Mouse (Mus musculus): Measurements from ENCODE around the gene Spats2. TPM values are rescaled to one million over a fixed set of nuclear protein-coding genes. Genes with fewer than 3 reads are reported as not detected.

Gene Spats2
- polyA plus RNA-seq, 1 experiment from 2014 or later: 60.5 TPM

Small RNAs within 50 kb of the gene (microRNA-seq; reads per million reads assigned to microRNA genes)
- gene Mir6960: 2.6 reads per million

Other genes with a start within 250 kb of the Spats2 start
- gene Rhebl1, start 231.4 kb upstream of the Spats2 start, polyA plus RNA-seq (2016; fragmentation: Nextera tagmentation; extraction: Ambion mirVana): 27.9 and 34.3 TPM in 2 replicates
- gene Dhh, start 227.4 kb upstream of the Spats2 start, polyA plus RNA-seq (2016; fragmentation: Nextera tagmentation; extraction: Ambion mirVana): 0.40 and 0.46 TPM in 2 replicates
- 23.9 and 28.3 TPM in 2 replicates for gene Lmbr1l, start 207.7 kb upstream of the Spats2 start, polyA plus RNA-seq (2016; fragmentation: Nextera tagmentation; extraction: Ambion mirVana)
- 2,301 and 2,452 TPM in 2 replicates for gene Tuba1b, start 191.4 kb upstream of the Spats2 start, polyA plus RNA-seq (2016; fragmentation: Nextera tagmentation; extraction: Ambion mirVana)
- not detected in 2 replicates for gene Gm49450, start 172.4 kb upstream of the Spats2 start, polyA plus RNA-seq (2016; fragmentation: Nextera tagmentation; extraction: Ambion mirVana)
- 1,294 and 1,475 TPM in 2 replicates for gene Tuba1a, start 172.2 kb upstream of the Spats2 start, polyA plus RNA-seq (2016; fragmentation: Nextera tagmentation; extraction: Ambion mirVana)
- 133 and 138 TPM in 2 replicates for gene Tuba1c, start 96.0 kb upstream of the Spats2 start, polyA plus RNA-seq (2016; fragmentation: Nextera tagmentation; extraction: Ambion mirVana)
- gene Prph, start 70.7 kb upstream of the Spats2 start, polyA plus RNA-seq (2016; fragmentation: Nextera tagmentation; extraction: Ambion mirVana): 0.16 TPM in 1 of 2 replicates, not detected in the other
- 54.8 and 56.2 TPM in 2 replicates for gene Troap, start 51.3 kb upstream of the Spats2 start, polyA plus RNA-seq (2016; fragmentation: Nextera tagmentation; extraction: Ambion mirVana)
- 0.15 and 0.23 TPM in 2 replicates for gene C1ql4, start 38.1 kb upstream of the Spats2 start, polyA plus RNA-seq (2016; fragmentation: Nextera tagmentation; extraction: Ambion mirVana)
- gene Dnajc22, start 32.7 kb upstream of the Spats2 start, polyA plus RNA-seq (2016; fragmentation: Nextera tagmentation; extraction: Ambion mirVana): 1.4 and 2.1 TPM in 2 replicates
- gene Kcnh3, start 98.9 kb downstream of the Spats2 start, polyA plus RNA-seq (2016; fragmentation: Nextera tagmentation; extraction: Ambion mirVana): 0.15 TPM in 1 of 2 replicates, not detected in the other
- gene Mcrs1, start 126.0 kb downstream of the Spats2 start, polyA plus RNA-seq (2016; fragmentation: Nextera tagmentation; extraction: Ambion mirVana): 180 and 190 TPM in 2 replicates
- 59.3 and 71.2 TPM in 2 replicates for gene Prpf40b, start 169.2 kb downstream of the Spats2 start, polyA plus RNA-seq (2016; fragmentation: Nextera tagmentation; extraction: Ambion mirVana)
- gene Fam186b, start 170.0 kb downstream of the Spats2 start, polyA plus RNA-seq (2016; fragmentation: Nextera tagmentation; extraction: Ambion mirVana): 0.21 and 0.29 TPM in 2 replicates
- gene Fmnl3, start 244.6 kb downstream of the Spats2 start, polyA plus RNA-seq (2016; fragmentation: Nextera tagmentation; extraction: Ambion mirVana): 30.4 and 42.2 TPM in 2 replicates

All from limb, embryonic 10.5 days (tissue).